Mouse (Mus musculus): ENCODE measurements around the gene Thap7.

Thap7 gene

DNA sequence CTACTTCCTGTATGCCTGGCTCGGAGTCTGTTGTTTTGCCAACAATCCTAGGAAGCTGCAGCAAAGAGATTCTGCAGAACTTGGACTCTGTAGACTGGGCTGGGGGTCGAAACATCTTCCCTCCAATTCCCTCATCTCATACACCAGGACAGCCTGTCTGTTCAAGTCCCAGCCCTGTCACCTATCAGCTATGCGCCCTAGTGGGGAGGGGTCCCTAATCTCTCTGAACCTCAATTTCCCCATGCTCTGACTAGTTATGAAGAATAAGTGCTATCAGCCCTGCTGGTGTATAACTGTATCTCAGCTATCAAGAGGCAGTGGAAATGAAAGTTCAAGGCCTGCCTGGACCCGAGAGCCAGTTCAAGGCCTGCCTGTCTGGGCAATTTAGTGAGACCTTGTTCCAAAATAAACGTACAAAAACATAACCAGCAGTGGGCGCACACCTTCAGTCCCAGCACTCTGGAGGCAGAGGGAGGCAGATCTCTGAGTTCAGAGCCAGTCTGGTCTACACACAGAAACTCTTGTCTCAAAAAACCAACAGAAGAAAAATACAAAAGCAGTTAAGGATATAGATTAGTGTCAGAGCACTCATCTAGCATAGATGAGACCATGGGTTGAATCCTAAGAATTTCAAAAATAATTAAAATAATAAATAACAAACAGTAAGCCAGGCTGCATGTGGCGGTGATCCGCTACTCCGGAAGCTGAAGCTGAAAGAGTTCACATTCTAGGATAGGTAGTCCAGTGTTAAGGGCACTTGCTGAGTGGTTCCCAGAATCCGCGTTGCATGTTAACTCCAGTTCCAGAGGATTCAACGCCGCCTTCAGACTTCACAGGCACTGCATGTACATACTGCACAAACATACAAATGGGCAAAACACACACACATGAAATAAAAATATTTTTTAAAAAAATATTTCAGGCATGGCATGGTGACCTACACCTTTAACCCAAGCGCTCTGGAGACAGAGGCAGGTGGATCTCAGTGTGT, 42.2 kb downstream of the Thap7 start:
- no peak for DNase-seq (ENCODE audit: low spot score in 2 of 2)

DNA sequence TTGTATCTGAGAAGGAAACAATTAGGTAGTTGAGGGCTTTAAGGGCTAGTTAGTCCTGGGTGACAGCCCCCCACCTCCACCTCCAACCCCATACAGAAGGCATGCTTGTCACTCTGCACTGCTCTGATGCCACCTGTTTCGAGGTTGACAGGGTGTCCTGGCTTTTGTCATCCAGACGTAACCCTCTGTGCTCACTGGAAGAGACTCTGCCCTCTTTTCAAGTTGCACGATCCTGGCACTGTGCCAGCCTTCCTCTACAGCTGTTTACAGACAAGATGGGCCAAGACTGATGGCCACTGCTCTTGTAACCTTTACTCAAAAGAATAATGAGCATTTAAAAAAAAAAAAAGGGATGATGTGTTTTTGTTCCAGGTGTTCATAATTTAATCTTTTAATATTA, 44.4 kb downstream of the Thap7 start:
- DNase-seq (ENCODE audit: low spot score in 2 of 2), result no peak

DNA sequence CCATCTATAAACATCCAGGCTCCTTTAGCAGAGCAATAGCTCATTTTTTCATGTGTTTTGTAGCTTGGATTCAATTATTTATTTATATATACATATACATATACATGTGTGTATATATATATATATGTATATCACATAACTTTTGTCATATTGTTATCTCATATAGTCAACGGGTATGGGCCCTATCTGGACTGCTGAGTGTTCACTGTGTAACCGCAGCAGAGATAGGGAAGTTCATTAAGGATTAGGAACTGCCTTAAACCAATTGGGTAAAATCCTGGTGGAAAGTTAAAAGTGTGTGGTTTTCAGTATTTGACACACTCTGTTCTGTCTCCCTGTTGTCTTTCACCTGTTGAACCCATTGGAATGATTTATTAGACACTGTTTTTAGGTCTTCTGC, 49.5 kb downstream of the Thap7 start:
- no peak for DNase-seq (ENCODE audit: low spot score in 2 of 2)

DNA sequence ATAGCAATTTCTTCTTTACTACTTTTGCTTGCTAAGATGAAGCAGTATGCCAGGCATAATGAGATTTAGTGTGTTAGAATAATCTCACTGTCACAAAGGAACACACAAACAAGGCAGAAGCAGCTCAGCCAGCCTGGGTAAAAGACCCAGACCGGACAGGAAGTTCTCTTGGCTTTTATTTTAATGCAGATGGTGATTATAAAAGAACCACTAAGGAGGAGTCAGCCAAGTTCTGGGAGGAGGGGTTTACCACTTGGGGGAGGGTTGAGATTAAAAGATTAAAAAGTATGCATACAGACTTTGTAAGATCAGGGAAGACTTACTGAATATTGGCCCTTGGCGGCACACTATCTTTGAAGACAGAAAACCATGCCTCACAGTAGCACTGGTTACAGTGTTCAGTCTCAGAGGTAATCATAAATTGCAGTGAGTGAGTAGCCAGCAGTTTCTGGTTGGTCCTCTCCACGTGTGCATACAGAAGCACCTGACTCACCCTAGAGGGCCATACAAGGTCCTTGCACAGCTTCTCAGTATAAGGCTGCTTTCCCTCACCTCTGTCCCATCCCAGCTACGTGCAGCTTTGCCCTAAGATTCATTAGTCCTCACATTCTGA, 52.5 kb downstream of the Thap7 start:
- no peak for DNase-seq (ENCODE audit: low spot score in 2 of 2)

Measured in spleen, postnatal 14 days (tissue).